Mouse (Mus musculus): ENCODE measurements around the gene S100a16. TPM values are rescaled to one million over a fixed set of nuclear protein-coding genes. Genes with fewer than 3 reads are reported as not detected.
A peak's percentile ranks its signal among the peaks of the same experiment; 100 is the strongest.

The S100a16 gene
- 100 to 1,000 TPM in 1 of 2 experiments, 10 to 100 TPM in 1; 90.0 to 104 TPM for total RNA-seq (2021)
- long read RNA-seq, transcript S100a16-204 (3 exons, 608 nt): minor isoform, 7 of 152 reads
- long read RNA-seq, transcript S100a16-201 (3 exons, 1,123 nt): minor isoform, 25 of 152 reads
- long read RNA-seq, transcript S100a16-202 (3 exons, 1,127 nt): major isoform, 97 of 152 reads
- long read RNA-seq, transcript S100a16-203 (3 exons, 723 nt): minor isoform, 9 of 152 reads
- long read RNA-seq, partial matches to known transcripts: 3 of 152 reads
- long read RNA-seq, other reads (novel, unspliced or antisense): 10 of 152 reads

DNA sequence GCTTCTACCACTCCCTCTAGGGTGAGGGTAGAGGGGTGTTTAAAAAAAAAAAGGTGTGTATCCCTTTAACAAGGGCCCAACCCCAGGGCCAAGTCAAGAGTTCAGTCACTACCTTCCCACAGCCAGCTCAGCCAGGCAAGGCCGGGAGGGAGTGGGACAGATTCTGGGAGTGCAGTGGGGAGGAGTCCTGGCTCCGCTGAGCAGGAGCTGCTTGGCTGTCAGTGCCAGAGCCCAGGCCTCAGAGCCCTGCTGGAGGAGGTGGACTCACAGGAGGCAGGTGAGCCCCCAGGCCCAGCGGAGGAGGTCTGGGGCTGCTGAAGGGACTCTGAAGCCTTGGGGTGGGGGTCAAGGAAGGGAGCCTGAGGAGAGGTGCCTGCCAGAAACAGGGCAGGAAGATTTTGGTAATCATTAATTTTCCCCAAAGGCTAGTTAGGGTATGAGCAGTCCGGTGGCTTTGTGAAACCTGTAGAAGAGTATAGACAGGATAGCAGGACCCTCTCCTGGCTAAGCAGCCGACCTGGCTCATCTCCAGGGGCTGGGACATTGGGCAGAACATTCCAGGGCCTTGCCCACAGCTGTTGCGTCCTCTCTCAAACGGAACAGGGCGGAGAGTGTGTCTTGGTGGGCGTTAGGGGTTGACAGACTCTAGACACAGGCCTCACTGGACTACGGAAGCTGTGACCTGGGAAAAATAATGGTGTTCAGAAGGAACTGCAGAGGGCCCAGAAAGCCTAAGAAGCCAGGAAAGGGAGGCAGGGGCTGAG, at the start of gene S100a16:
TSS of gene S100a16 (plus strand) at position 114 of the 764 bp plus-strand sequence.
- DNase-seq (ENCODE audit: low spot score in 2 of 2): peak; percentile 55 to 60

- DNase-seq (ENCODE audit: low spot score in 2 of 2): no peak
Measured at GRCm38 (mm10) chr3:90488576-90488975, 48.5 kb upstream of the S100a16 start.

DNA sequence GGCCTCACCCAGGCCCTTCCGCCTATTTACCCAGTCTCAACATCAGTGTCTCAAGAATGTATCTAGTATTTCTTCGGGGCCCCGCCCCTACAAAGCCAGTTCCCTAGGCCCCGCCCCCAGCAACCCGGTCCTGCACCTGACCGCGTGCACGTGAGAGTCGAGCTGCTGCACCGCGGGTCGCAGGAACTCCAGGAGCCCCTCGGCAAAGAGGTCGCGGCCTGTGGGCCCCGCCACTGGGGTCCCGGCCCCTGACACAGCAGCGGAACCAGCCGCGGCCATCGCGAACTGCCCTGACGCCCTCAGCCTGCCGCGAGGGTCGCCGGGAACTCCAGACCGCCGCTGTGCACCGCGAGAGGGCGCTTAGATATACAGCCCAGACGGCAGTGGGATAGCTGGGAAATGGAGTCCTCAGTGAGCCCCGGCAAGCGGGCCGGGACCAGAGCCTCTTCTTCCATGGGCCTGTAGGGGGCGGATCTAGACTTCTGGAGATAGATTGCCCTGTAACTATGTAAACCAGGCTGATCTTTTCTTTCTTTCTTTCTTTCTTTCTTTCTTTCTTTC, 46.3 kb upstream of the S100a16 start, which contains the start of gene Snapin:
TSS of gene Snapin (minus strand) at position 338 of the 561 bp plus-strand sequence.
- peak; percentile 96 to 98 for DNase-seq (ENCODE audit: low spot score in 2 of 2)

DNA sequence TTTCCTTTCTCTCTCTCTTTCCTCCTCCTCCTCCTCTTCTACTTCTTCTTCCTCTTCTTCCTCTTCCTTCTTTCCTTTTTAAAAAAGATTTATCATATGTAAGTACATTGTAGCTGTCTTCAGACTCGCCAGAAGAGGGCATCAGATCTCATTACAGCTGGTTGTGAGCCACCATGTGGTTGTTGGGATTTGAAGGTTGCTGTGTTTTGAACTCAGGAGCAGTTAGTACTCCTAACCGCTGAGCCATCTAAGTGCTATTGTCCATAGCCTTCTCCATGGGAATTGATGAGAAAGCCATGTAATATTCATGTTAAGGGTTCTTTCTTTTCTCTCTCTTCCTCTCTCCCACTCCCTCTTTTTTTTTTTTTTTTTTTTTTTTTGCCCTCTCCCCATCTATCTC, 45.7 kb upstream of the S100a16 start:
- DNase-seq (ENCODE audit: low spot score in 2 of 2): peak in 1 of 2 experiments; percentile 45

GRCm38 (mm10) chr3:90493831-90494540, 43.1 kb upstream of the S100a16 start:
- DNase-seq (ENCODE audit: low spot score in 2 of 2): no peak

DNA sequence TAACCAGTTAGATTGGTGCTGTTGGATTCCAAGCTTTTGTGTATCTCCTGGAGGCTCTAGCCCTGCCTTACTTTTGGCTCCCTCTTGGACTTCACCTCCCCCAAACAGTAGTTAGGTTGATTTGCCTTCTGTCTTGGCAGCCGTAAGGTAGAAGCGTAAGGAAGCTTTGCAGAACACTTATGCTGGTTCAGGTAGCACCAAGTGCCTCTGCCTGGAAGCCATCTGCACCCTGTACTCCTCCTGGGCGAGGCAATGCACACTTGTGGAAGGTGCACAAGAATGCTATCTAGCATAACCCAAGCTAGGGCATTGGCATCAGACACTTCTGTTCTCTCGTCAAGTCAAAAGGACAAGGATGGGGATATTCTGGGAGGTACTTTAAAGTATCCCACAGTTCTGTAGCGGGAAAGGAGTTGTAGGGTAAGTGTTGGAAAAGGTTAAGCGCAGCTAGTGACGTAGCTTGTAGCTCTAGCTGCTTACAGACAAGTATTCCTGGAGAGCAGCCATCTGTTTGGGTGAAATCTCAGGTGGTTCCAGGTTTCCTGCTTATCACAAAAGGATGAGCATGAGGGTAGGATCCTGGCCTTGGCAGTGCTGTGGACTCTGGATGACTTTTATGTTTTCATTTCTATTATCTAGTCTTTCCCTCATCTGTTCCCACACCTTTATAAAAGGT, 41.1 kb upstream of the S100a16 start:
- DNase-seq (ENCODE audit: low spot score in 2 of 2): no peak

DNA sequence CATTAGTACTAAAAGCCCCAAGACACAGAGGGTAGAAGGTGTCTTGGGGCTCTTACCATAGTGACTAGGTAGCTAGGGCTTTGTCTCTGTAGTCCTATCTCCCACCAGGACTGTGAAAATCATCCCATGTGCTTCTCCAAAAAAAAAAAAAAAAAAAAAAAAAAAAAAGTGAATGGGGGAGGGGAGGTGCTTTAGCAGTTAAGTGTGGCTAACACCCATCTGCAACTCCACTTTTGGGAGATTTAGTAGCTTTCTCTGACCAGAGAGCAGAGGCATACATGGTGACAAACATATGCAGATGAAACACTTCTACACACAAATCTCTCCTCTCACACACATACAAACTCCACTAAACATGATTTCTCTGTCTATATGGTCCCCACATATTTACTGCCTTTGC, 39.5 kb upstream of the S100a16 start:
- DNase-seq (ENCODE audit: low spot score in 2 of 2): no peak

- DNase-seq (ENCODE audit: low spot score in 2 of 2): no peak
Measured at GRCm38 (mm10) chr3:90503444-90503843, 33.6 kb upstream of the S100a16 start.

GRCm38 (mm10) chr3:90505216-90505615, 31.8 kb upstream of the S100a16 start:
- DNase-seq (ENCODE audit: low spot score in 2 of 2): no peak

GRCm38 (mm10) chr3:90506362-90506761, 30.7 kb upstream of the S100a16 start:
- no peak for DNase-seq (ENCODE audit: low spot score in 2 of 2)

- DNase-seq (ENCODE audit: low spot score in 2 of 2): no peak
Measured at GRCm38 (mm10) chr3:90508287-90508949, 28.6 kb upstream of the S100a16 start.

DNA sequence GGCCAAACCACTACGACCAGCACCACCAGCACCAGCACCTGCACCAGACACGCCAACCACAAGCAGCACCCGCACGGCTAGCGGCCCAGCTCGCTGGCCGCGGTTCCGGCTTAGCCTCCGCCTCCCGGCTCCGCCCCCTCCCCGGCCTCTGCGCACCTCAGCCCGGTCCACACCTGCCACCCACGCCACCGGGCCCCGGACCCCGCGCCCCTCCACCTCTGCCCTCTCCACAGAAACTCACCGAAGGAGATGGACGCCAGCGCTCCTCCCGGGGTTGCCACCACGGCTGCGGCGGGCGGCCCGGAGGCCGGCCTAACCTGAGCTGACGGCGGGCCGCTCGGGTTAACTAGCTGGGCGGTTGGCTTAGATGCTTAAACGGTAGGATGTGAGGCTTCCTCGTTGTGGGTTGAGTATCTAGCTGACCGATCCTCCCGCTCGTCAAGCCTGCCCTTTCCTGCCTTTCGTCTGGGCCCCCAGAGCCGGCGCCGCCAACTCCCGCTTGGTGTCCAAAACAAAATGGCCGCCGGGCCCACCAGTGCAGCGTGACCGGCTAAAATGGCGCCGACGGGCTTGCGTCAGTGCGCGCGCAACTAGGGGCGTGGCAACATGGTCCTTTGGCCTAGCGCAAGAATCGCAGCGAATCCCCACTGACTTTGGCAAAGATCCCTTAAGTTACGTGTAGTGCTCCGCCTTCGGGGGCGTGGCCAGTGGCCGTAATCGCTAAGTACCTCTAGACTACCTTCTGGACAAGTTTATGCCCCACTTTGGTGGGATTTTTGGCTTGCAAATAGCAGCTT, 27.9 kb upstream of the S100a16 start, which contains the start of gene Chtop:
TSS of gene Chtop (minus strand) at position 549 of the 797 bp plus-strand sequence.
- peak; percentile 99 to 100 for DNase-seq (ENCODE audit: low spot score in 2 of 2)

GRCm38 (mm10) chr3:90509747-90510123, 27.3 kb upstream of the S100a16 start:
- DNase-seq (ENCODE audit: low spot score in 2 of 2): no peak

DNA sequence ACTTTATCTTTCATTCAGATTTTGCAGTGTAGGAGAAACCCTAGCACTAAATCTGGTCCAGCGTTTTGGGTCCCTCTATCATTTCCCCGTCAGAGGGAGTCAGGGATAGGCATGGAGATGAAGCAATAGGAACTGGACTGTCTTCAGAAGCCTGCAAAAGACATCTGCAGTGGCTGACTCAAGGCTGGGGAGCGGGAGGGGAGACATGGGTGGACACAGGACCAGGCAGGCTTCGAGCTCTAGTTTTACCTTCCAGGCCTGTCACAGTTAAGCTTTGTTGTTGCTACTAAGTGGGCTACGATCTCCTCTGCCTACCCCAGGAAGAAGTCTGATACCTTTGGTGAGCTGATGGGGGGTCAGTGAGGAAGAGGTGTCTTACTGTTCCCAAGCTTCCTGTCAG, 24.8 kb upstream of the S100a16 start:
- no peak for DNase-seq (ENCODE audit: low spot score in 2 of 2)

DNA sequence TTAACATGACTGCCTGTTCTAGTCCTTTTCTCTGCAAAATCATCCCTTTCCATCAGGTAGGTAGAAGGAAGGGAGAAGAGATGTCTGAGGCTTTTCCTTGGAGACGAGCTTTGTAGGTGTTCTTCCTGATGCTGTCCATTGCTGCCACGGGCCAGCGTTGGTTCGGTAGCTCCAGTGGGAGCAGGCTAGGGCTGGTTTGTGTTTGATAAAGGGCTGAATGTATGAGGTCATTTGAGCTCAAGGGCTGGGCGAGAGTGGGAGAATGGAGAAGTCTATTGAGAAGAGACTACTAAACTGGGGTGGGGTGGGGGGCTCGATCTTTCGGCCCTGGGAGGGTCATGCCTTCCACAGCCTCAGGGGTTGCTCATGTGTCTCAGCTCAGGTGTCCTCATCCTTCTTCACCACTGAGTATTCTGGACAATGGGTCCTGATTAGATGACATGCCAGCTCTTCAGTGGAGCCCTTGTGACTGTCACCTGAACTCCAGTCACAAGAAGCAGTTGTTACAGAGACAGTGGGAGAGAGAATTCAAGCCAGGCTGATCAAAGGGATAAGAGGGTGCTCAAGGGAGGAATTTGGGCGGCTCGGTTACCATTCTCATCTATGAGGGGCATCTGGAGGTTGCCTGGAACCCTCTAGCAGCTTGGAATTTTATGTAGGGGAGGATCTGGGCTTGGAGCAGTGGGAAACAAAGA, 24.0 kb upstream of the S100a16 start:
- DNase-seq (ENCODE audit: low spot score in 2 of 2): no peak

- peak; percentile 42 to 70 for DNase-seq (ENCODE audit: low spot score in 2 of 2)
Measured at GRCm38 (mm10) chr3:90513796-90514590, 23.1 kb upstream of the S100a16 start, which contains the start of the genes S100a1 and S100a13. Gene S100a1 (minus strand): TSS chr3:90514392. Gene S100a13 (plus strand): TSS chr3:90514435.

DNA sequence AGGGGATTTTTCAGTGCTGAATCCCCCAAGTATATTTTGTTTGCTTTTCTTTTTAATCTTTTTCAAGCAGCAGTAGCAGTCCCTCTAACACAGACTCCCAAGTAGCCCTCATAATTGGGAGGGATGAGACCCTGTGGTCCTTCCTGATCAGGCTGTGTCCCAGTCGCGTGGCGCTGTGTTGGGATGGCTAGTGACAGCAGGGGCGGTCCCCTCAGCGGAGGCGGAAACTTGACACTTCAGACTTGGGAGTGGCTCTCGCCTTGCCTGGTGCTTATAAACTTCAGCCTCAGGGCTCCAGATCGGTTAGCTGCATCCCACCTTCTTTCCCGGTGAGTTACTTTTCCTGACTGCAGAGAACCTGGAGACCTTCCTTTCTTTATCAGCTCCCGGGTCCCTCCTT, 22.4 kb upstream of the S100a16 start:
- DNase-seq (ENCODE audit: low spot score in 2 of 2): peak in 1 of 2 experiments; percentile 45

DNA sequence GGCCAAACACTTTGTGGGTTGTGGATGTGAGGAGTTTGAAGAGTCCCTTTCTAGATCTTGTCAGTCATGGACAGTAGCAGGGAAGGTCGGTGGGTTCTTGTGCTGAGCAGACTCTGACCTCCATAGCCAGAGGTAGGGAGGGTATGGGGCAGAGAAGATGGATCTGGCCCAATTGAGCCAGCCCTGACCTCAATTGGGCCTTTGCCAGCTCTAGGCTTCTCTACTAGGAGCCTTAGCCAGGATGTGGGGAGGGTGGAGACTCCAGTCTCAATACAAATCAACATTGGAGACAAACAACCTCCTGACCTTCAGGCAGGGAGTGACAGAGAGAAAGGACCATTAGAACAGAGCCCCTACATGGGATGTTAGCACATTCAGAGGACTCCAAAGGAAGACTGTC, 21.8 kb upstream of the S100a16 start:
- no peak for DNase-seq (ENCODE audit: low spot score in 2 of 2)

Data from layer of hippocampus, postnatal 10 days (tissue).